Mouse (Mus musculus) hindbrain, embryonic 11.5 days (tissue): Measurements from ENCODE around the gene Mark1. TPM values are rescaled to one million over a fixed set of nuclear protein-coding genes. Genes with fewer than 3 reads are reported as not detected.

Source experiments
- ATAC-seq: fragments of 200-750 bp; cut with Nextera tagmentation; 2 replicates; pipeline ENCODE4 v1.8.0; 2017; ENCODE audit warnings: mild to moderate bottlenecking, moderate TSS enrichment, moderate library complexity; ENCODE audit not compliant: low FRiP score
- DNase-seq: peaks from one replicate; pipeline ENCODE4 v3.0.0-alpha.2; 2015; ENCODE audit warnings: low spot score
- H3K27ac ChIP-seq: fragments of 300-500 bp; sonication (generic); 2 replicates; pipeline ENCODE4 v1.5.1; 2014; ENCODE audit warnings: mild to moderate bottlenecking, low read depth, low read length
- H3K27me3 ChIP-seq: fragments of 300-500 bp; sonication (generic); 2 replicates; pipeline ENCODE4 v1.6.1; 2014; ENCODE audit warnings: mild to moderate bottlenecking, low read length, moderate library complexity, mixed read lengths; ENCODE audit not compliant: control insufficient read depth, insufficient read depth
- H3K36me3 ChIP-seq: fragments of 300-500 bp; sonication (generic); 2 replicates; pipeline ENCODE4 v1.6.1; 2014; ENCODE audit warnings: mild to moderate bottlenecking, low read length, moderate library complexity, mixed read lengths; ENCODE audit not compliant: control insufficient read depth, insufficient read depth
- H3K4me1 ChIP-seq: fragments of 300-500 bp; sonication (generic); replicated peaks from 2 replicates; pipeline ENCODE4 v1.6.1; 2014; ENCODE audit warnings: low read length, mixed read lengths; ENCODE audit not compliant: control insufficient read depth, insufficient read depth
- H3K4me2 ChIP-seq: fragments of 300-500 bp; sonication (generic); replicated peaks from 2 replicates; pipeline ENCODE4 v1.6.1; 2014; ENCODE audit warnings: mild to moderate bottlenecking, low read depth, low read length
- H3K4me3 ChIP-seq: fragments of 300-500 bp; sonication (generic); 2 replicates; pipeline ENCODE4 v1.5.1; 2014; ENCODE audit warnings: low read depth, low read length
- H3K9ac ChIP-seq: fragments of 300-500 bp; sonication (generic); 2 replicates; pipeline ENCODE4 v1.6.1; 2014; ENCODE audit warnings: low read depth, low read length
- H3K9me3 ChIP-seq: fragments of 300-500 bp; sonication (generic); 2 replicates; pipeline ENCODE4 v1.6.1; 2016; ENCODE audit warnings: low read length; ENCODE audit not compliant: control insufficient read depth
- WGBS: fragments of 180-500 bp; shearing (Covaris S2); extraction: QIAGEN DNeasy Blood & Tissue Kit; methylation state at CpG from one replicate; pipeline ENCODE4 v1.1.7; 2014; 5-methylcytosine and 5-hydroxymethylcytosine counted together
- polyA plus RNA-seq: library from polyadenylated mRNA; unstranded; fragments of >200 nt; fragmentation: Nextera tagmentation; extraction: Ambion mirVana; gene quantifications from 2 replicates; pipeline ENCODE4 v1.2.1, GENCODE M21; 2014

Gene Mark1
- polyA plus RNA-seq, 1 experiment from 2014 or later: 6.7 TPM

GRCm38 (mm10) chr1:184972214-184972776 is 27.1 kb downstream of the Mark1 start:
- no peaks in the 10 kb centered on the region; the same call in none of the 2 replicates for H3K4me1 ChIP-seq
- no peak overlapping the region for H3K4me2 ChIP-seq
- no peak overlapping the region for H3K27ac ChIP-seq
- no peaks in the 10 kb centered on the region for H3K27me3 ChIP-seq
- WGBS: 37% methylated on average over 8 of the region's 8 CpGs
- DNase-seq (no peak), ATAC-seq (no peak)
- no peak overlapping the region for H3K4me3 ChIP-seq
- H3K9ac ChIP-seq: no peak overlapping the region
- no peaks in the 10 kb centered on the region for H3K9me3 ChIP-seq
- H3K36me3 ChIP-seq: no peaks in the 10 kb centered on the region

GRCm38 (mm10) chr1:184969374-184969773 is 30.0 kb downstream of the Mark1 start:
- ATAC-seq: no peak
- Histone ChIP-seq H3K27ac (no peak overlapping the region), H3K9me3 (no peaks in the 10 kb centered on the region), H3K27me3 (no peaks in the 10 kb centered on the region), H3K4me3 (no peak overlapping the region), H3K4me1 (no peaks in the 10 kb centered on the region; the same call in none of the 2 replicates), H3K4me2 (no peak overlapping the region), H3K36me3 (no peaks in the 10 kb centered on the region), H3K9ac (no peak overlapping the region)
- no peak for DNase-seq
- WGBS: 92% methylated on average over 4 of the region's 4 CpGs

GRCm38 (mm10) chr1:184965682-184966360 is 33.5 kb downstream of the Mark1 start:
- no peaks in the 10 kb centered on the region for H3K36me3 ChIP-seq
- H3K4me3 ChIP-seq: no peak overlapping the region
- no peaks in the 10 kb centered on the region for H3K4me1 ChIP-seq
- ATAC-seq (no peak), DNase-seq (peak; percentile 60)
- no peak overlapping the region for H3K27ac ChIP-seq
- no peak overlapping the region for H3K9ac ChIP-seq
- no peaks in the 10 kb centered on the region for H3K9me3 ChIP-seq
- WGBS: 58% methylated on average over 12 of the region's 12 CpGs
- H3K27me3 ChIP-seq: no peaks in the 10 kb centered on the region
- no peak overlapping the region for H3K4me2 ChIP-seq

GRCm38 (mm10) chr1:184963121-184963693 is 36.2 kb downstream of the Mark1 start:
- ATAC-seq (no peak), DNase-seq (no peak)
- H3K9ac ChIP-seq: no peak overlapping the region
- H3K27me3 ChIP-seq: no peaks in the 10 kb centered on the region
- no peak overlapping the region for H3K27ac ChIP-seq
- H3K36me3 ChIP-seq: no peaks in the 10 kb centered on the region
- no peak overlapping the region for H3K4me2 ChIP-seq
- H3K9me3 ChIP-seq: no peaks in the 10 kb centered on the region
- no peaks in the 10 kb centered on the region for H3K4me1 ChIP-seq
- H3K4me3 ChIP-seq: no peak overlapping the region
- WGBS: 91% methylated on average over 12 of the region's 12 CpGs

- WGBS: 76% methylated on average over 5 of the region's 5 CpGs
- DNase-seq (no peak), ATAC-seq (no peak)
- no peaks in the 10 kb centered on the region for H3K9me3 ChIP-seq
- no peaks in the 10 kb centered on the region for H3K27me3 ChIP-seq
- no peaks in the 10 kb centered on the region for H3K4me1 ChIP-seq
- H3K27ac ChIP-seq: no peak overlapping the region
- no peak overlapping the region for H3K4me2 ChIP-seq
- no peak overlapping the region for H3K9ac ChIP-seq
- no peaks in the 10 kb centered on the region for H3K36me3 ChIP-seq
- no peak overlapping the region for H3K4me3 ChIP-seq
Measured at GRCm38 (mm10) chr1:184961853-184962252, 37.5 kb downstream of the Mark1 start.

GRCm38 (mm10) chr1:184958818-184959217 is 40.6 kb downstream of the Mark1 start:
- Histone ChIP-seq H3K4me1 (no peaks in the 10 kb centered on the region), H3K27ac (no peak overlapping the region), H3K4me2 (no peak overlapping the region), H3K4me3 (no peak overlapping the region), H3K9me3 (no peaks in the 10 kb centered on the region), H3K27me3 (no peaks in the 10 kb centered on the region), H3K9ac (no peak overlapping the region), H3K36me3 (no peaks in the 10 kb centered on the region)
- 83% methylated on average over 9 of the region's 9 CpGs for WGBS
- no peak for DNase-seq
- no peak for ATAC-seq

- DNase-seq (no peak), ATAC-seq (no peak)
- H3K4me3 ChIP-seq: no peak overlapping the region
- no peak overlapping the region for H3K4me2 ChIP-seq
- no peaks in the 10 kb centered on the region for H3K4me1 ChIP-seq
- no peaks in the 10 kb centered on the region for H3K27me3 ChIP-seq
- H3K36me3 ChIP-seq: no peaks in the 10 kb centered on the region
- H3K9ac ChIP-seq: no peak overlapping the region
- WGBS: 87% methylated on average over 6 of the region's 6 CpGs
- H3K9me3 ChIP-seq: no peaks in the 10 kb centered on the region
- H3K27ac ChIP-seq: no peak overlapping the region
Measured at GRCm38 (mm10) chr1:184958388-184958787, 41.0 kb downstream of the Mark1 start.

- H3K27me3 ChIP-seq: no peaks in the 10 kb centered on the region
- WGBS: 69% methylated on average over 5 of the region's 5 CpGs
Measured at GRCm38 (mm10) chr1:184951758-184952157, 47.6 kb downstream of the Mark1 start.

GRCm38 (mm10) chr1:184951057-184951456 is 48.3 kb downstream of the Mark1 start:
- no peak overlapping the region for H3K9ac ChIP-seq
- H3K4me2 ChIP-seq: no peak overlapping the region
- no peak overlapping the region for H3K4me3 ChIP-seq
- no peaks in the 10 kb centered on the region for H3K27me3 ChIP-seq
- ATAC-seq (no peak), DNase-seq (no peak)
- no peaks in the 10 kb centered on the region for H3K9me3 ChIP-seq
- 93% methylated on average over 11 of the region's 11 CpGs for WGBS
- H3K4me1 ChIP-seq: no peaks in the 10 kb centered on the region
- no peaks in the 10 kb centered on the region for H3K36me3 ChIP-seq
- H3K27ac ChIP-seq: no peak overlapping the region

More at GRCm38 (mm10) chr1:184951758-184952157, 47.6 kb downstream of the Mark1 start:
- Histone ChIP-seq H3K4me2 (no peak overlapping the region), H3K4me3 (no peak overlapping the region), H3K9ac (no peak overlapping the region), H3K4me1 (no peaks in the 10 kb centered on the region), H3K9me3 (no peaks in the 10 kb centered on the region), H3K36me3 (no peaks in the 10 kb centered on the region), H3K27ac (no peak overlapping the region)
- no peak for ATAC-seq
- DNase-seq: no peak
